In genomic region chr7:101097084-101097483, GRCm38 (mm10) we compare ENCODE assay signal across 28 mouse cellular contexts.
"Had no signal": no experiment of that assay in that cellular context is flagged by ENCODE, and none has a peak within 500 bp of the region (broad histone marks: within the 10 kb centered on the region; RNA-seq: fewer than 3 reads in every experiment).

No protein-coding gene starts in this region.

- H3K4me2 ChIP-seq: heart, embryonic 13.5 days; heart, embryonic 15.5 days; hindbrain, embryonic 13.5 days; hindbrain, embryonic 15.5 days; kidney, embryonic 15.5 days; limb, embryonic 12.5 days; liver, embryonic 11.5 days; liver, embryonic 13.5 days; liver, embryonic 15.5 days had no signal

- H3K9ac ChIP-seq: heart, embryonic 13.5 days; heart, embryonic 15.5 days; hindbrain, embryonic 13.5 days; hindbrain, embryonic 15.5 days; kidney, embryonic 15.5 days; limb, embryonic 12.5 days; liver, embryonic 13.5 days; liver, embryonic 15.5 days had no signal

- H3K36me3 ChIP-seq: heart, embryonic 10.5 days; heart, embryonic 13.5 days; heart, embryonic 15.5 days; hindbrain, embryonic 13.5 days; hindbrain, embryonic 15.5 days; kidney, embryonic 15.5 days; limb, embryonic 10.5 days; limb, embryonic 12.5 days; liver, embryonic 13.5 days; liver, embryonic 15.5 days had no signal

- H3K4me3 ChIP-seq: gastrocnemius, adult 2 months; heart, embryonic 10.5 days; heart, embryonic 13.5 days; heart, embryonic 15.5 days; hindbrain, embryonic 13.5 days; hindbrain, embryonic 15.5 days; kidney, embryonic 15.5 days; layer of hippocampus, adult 2 months; left cerebral cortex, adult 2 months; limb, embryonic 10.5 days; limb, embryonic 12.5 days; liver, embryonic 13.5 days; liver, embryonic 15.5 days had no signal

- H3K27me3 ChIP-seq: heart, embryonic 13.5 days; heart, embryonic 15.5 days; hindbrain, embryonic 13.5 days; hindbrain, embryonic 15.5 days; kidney, embryonic 15.5 days; limb, embryonic 12.5 days; liver, embryonic 13.5 days; liver, embryonic 15.5 days had no signal

- H3K9me3 ChIP-seq: heart, embryonic 10.5 days; heart, embryonic 13.5 days; heart, embryonic 15.5 days; hindbrain, embryonic 13.5 days; hindbrain, embryonic 15.5 days; kidney, embryonic 15.5 days; limb, embryonic 10.5 days; limb, embryonic 12.5 days; liver, embryonic 13.5 days; liver, embryonic 15.5 days had no signal

- ATAC-seq: hindbrain, postnatal 0 days; intestine, embryonic 16.5 days had no signal

- DNase-seq: gastrocnemius, adult 2 months; gastrocnemius, postnatal 10 days; gastrocnemius, postnatal 25 days; heart, adult 18-20 months; heart, postnatal 14 days; heart, postnatal 36 days; kidney, adult 11 months; kidney, adult 2 months; kidney, adult 9 months; kidney, postnatal 14 days; kidney, postnatal 36 days; liver; liver, embryonic 13.5 days had no signal

- H3K27ac ChIP-seq: gastrocnemius, adult 2 months; heart, embryonic 10.5 days; heart, embryonic 13.5 days; heart, embryonic 15.5 days; hindbrain, embryonic 13.5 days; hindbrain, embryonic 15.5 days; hindbrain, postnatal 0 days; kidney, embryonic 15.5 days; kidney, postnatal 0 days; layer of hippocampus, adult 2 months; left cerebral cortex, adult 2 months; limb, embryonic 10.5 days; limb, embryonic 12.5 days; liver, embryonic 13.5 days; liver, embryonic 15.5 days had no signal
